Mouse (Mus musculus): ENCODE results near the gene Arpc5l. TPM values are rescaled to one million over a fixed set of nuclear protein-coding genes. Genes with fewer than 3 reads are reported as not detected.
A peak's percentile ranks its signal among the peaks of the same experiment; 100 is the strongest.

Arpc5l gene
- polyA plus RNA-seq, 1 experiment from 2014 or later = 117 TPM

DNA sequence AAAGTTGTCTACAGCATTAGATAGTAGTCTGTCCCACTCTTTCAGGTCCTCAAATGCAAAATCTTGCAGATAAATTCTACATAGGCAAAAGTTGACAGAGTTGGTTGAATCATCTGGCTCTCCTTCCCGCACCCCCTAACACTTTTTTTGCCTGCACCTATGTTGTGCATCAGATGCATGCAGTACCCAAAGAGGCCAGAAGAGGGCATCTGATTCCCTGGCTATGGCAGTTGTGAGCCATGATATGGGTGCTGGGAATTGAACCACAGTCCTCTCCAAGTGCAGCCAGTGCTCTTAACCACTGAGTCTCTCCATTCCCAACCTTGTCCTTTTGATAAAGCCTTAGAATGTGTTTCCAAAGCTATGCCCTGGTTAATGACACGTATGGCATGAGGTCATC lies 21.7 kb upstream of the Arpc5l start:
- H3K27me3 ChIP-seq = no peaks in the 10 kb centered on the region
- H3K4me2 ChIP-seq = no peak overlapping the region
- H3K27ac ChIP-seq = no peak overlapping the region
- no peaks in the 10 kb centered on the region for H3K36me3 ChIP-seq
- ATAC-seq (ENCODE audit: insufficient number of reproducible peaks, low FRiP score, low TSS enrichment, low read depth) = no peak
- H3K4me3 ChIP-seq = no peak overlapping the region
- H3K9ac ChIP-seq = no peak overlapping the region
- H3K9me3 ChIP-seq = no peaks in the 10 kb centered on the region
- WGBS = 100% methylated on average over 2 of the region's 2 CpGs
- peaks cover 17% of the 10 kb centered on the region; the same call in 1 of the 2 replicates for H3K4me1 ChIP-seq

DNA sequence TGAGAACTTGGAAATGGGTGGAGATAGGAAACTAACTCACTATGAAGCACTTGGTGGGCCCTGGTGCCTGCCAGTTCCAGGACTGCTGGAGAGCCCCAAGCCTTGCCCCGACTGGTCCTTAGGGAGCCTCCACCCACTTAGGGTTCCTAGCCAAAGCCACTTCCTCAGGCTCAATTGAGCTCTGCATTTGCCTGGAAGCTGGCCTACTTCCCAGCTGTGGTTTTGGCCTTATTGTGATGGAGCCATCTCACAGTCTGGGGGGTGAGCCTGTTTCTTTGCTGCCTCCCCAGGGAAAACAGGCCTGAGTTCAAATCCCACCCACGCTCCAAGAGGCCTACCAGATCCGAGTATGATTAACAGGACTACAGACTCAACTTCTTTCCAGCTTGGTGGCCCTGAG lies 18.6 kb upstream of the Arpc5l start:
- no peak for ATAC-seq (ENCODE audit: insufficient number of reproducible peaks, low FRiP score, low TSS enrichment, low read depth)
- WGBS = 58% methylated on average over 3 of the region's 3 CpGs
- no peak overlapping the region for H3K27ac ChIP-seq

DNA sequence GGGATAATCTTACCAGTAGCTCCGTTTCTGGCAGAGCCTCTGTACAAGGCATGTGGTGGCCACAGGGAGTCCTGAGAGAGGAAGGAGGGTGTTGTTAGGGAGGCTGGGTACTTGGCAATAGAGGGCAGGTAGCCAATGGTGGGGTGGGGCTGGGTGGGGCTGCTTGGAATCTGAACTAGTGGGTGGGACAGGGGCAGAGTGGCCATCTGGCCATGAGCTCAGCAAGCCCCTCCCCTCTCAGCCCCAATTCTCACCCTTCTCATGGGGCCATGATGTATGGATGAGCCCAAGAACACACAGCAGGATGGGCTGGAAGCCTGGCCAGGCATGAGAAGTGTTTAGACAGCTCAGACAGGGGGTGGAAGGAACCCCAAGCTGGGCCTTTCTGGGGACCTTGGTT lies 17.8 kb upstream of the Arpc5l start:
- Histone ChIP-seq H3K27ac (peak overlapping the region; percentile 38; the same call in 1 of the 2 replicates), H3K27me3 (no peaks in the 10 kb centered on the region), H3K9ac (no peak overlapping the region), H3K36me3 (no peaks in the 10 kb centered on the region), H3K9me3 (no peaks in the 10 kb centered on the region), H3K4me3 (no peak overlapping the region), H3K4me2 (no peak overlapping the region), H3K4me1 (peaks cover 13% of the 10 kb centered on the region; the same call in 1 of the 2 replicates)
- WGBS = 46% methylated on average over 1 of the region's 1 CpGs
- no peak for ATAC-seq (ENCODE audit: insufficient number of reproducible peaks, low FRiP score, low TSS enrichment, low read depth)

More for the DNA sequence above, 18.6 kb upstream of the Arpc5l start:
- Histone ChIP-seq H3K4me2 (no peak overlapping the region), H3K9ac (no peak overlapping the region), H3K27me3 (no peaks in the 10 kb centered on the region), H3K4me1 (peaks cover 13% of the 10 kb centered on the region; the same call in 1 of the 2 replicates), H3K4me3 (no peak overlapping the region), H3K36me3 (no peaks in the 10 kb centered on the region), H3K9me3 (no peaks in the 10 kb centered on the region)

DNA sequence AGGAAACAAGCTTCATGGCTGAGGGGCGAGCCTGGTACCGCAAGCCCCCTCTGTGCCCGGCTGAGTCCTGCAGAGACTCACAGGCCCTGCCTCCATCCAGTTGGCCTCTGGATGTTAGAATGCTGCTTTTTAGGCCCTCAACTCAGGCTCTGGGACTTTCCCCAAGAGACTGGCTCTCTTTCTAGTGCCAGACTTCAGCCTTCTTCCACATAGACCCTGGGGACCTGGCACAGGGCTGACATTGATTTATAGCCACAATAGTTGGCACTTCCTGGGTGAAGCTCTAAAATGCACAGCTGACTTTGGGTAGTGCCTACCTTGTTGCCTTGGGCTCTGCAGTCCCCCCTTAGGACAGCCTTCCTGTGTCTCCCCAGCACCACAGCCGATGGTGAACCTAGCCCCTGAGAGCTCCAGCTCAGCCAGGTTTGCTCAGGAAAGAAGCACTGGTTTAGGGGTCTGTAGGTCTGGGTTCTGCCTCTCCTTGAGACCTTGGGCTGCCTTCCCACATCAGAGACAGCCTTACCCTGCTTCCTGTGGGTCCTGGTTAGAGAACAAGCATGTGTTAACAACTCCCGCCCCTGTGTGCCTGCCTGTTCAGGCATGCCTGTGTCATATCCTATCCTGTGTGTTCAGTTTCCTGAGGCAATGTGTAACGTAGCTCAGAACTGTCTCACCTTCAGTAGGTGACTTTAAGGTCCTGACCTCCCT lies 17.2 kb upstream of the Arpc5l start:
- no peak overlapping the region for H3K4me2 ChIP-seq
- peak; percentile 66; the same call in 1 of the 2 replicates for ATAC-seq (ENCODE audit: insufficient number of reproducible peaks, low FRiP score, low TSS enrichment, low read depth)
- H3K4me1 ChIP-seq = peaks cover 13% of the 10 kb centered on the region; the same call in 1 of the 2 replicates
- H3K27ac ChIP-seq = peak overlapping the region; percentile 43; the same call in 1 of the 2 replicates
- no peak overlapping the region for H3K4me3 ChIP-seq
- H3K27me3 ChIP-seq = no peaks in the 10 kb centered on the region
- no peaks in the 10 kb centered on the region for H3K9me3 ChIP-seq
- no peaks in the 10 kb centered on the region for H3K36me3 ChIP-seq
- 64% methylated on average over 6 of the region's 6 CpGs for WGBS
- H3K9ac ChIP-seq = no peak overlapping the region

DNA sequence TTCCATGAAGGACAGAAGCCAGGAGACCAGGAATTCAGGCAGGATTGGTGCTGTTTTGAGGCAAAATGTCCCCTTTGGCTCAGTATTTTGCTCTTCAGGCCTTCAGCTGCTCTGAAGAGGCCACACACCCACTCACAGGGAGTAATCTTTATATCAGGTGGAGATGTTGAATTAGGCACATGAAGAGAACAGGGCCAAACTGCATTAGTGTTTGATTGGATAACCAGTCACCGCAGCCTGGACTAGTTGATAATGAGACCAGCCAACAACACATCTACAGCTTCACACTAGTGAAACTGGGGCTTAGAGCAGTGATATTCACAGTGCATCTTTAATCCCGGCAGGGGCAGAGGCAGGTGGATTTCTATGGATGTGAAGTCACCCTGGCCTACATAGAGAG lies 16.2 kb upstream of the Arpc5l start:
- Histone ChIP-seq H3K4me3 (no peak overlapping the region), H3K9me3 (no peaks in the 10 kb centered on the region), H3K9ac (no peak overlapping the region), H3K27ac (no peak overlapping the region), H3K4me2 (no peak overlapping the region), H3K27me3 (no peaks in the 10 kb centered on the region), H3K36me3 (no peaks in the 10 kb centered on the region), H3K4me1 (peaks cover 13% of the 10 kb centered on the region; the same call in 1 of the 2 replicates)
- no peak for ATAC-seq (ENCODE audit: insufficient number of reproducible peaks, low FRiP score, low TSS enrichment, low read depth)
- WGBS = 91% methylated on average over 2 of the region's 2 CpGs

DNA sequence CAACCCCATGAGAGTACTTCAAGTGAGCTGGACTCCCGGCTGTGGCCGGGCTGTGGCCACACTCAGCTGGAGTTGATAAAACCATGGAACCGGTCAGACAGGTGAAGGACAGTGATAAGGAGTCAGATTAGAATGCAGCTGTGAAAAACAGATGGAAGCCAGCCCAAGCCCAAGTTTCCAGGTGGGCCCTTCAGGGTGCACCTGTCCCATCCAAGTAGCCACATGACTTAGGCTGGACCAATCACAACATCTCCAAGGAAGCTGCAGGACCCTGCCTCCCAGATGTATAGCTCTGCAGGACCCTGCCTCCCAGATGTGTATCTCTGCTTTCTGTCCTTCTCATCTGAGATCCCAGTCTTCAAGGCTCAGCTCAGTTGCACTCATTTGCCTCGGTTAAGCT lies 13.1 kb upstream of the Arpc5l start:
- WGBS = 67% methylated on average over 4 of the region's 4 CpGs
- no peaks in the 10 kb centered on the region for H3K27me3 ChIP-seq
- no peaks in the 10 kb centered on the region for H3K9me3 ChIP-seq
- no peak overlapping the region for H3K9ac ChIP-seq
- H3K36me3 ChIP-seq = no peaks in the 10 kb centered on the region
- H3K4me1 ChIP-seq = peaks cover 9% of the 10 kb centered on the region; the same call in 1 of the 2 replicates
- no peak overlapping the region for H3K27ac ChIP-seq
- ATAC-seq (ENCODE audit: insufficient number of reproducible peaks, low FRiP score, low TSS enrichment, low read depth) = no peak
- H3K4me2 ChIP-seq = no peak overlapping the region
- no peak overlapping the region for H3K4me3 ChIP-seq

DNA sequence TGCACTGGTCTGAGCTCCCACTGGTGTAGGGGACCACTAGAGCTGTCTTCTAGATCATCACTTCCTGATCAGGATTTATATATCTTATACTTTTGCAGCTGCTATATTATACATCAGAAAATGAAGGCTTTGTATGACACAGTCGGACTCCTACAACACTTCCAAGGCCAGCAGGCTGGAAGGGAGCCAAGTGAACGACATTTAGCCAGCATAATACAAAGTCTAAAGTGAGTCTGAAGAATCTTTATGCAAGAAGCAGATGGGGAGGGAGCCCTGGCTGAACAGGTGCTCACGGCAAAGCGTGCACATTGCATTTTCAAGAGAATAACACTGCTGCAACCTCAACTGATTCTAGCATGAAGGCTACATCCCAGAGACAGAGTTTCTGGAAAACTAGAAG lies 12.7 kb upstream of the Arpc5l start:
- Histone ChIP-seq H3K9ac (no peak overlapping the region), H3K9me3 (no peaks in the 10 kb centered on the region), H3K4me2 (no peak overlapping the region), H3K36me3 (no peaks in the 10 kb centered on the region), H3K4me1 (peaks cover 8% of the 10 kb centered on the region), H3K27me3 (no peaks in the 10 kb centered on the region), H3K4me3 (no peak overlapping the region), H3K27ac (no peak overlapping the region)
- ATAC-seq (ENCODE audit: insufficient number of reproducible peaks, low FRiP score, low TSS enrichment, low read depth) = no peak
- 53% methylated on average over 4 of the region's 4 CpGs for WGBS

DNA sequence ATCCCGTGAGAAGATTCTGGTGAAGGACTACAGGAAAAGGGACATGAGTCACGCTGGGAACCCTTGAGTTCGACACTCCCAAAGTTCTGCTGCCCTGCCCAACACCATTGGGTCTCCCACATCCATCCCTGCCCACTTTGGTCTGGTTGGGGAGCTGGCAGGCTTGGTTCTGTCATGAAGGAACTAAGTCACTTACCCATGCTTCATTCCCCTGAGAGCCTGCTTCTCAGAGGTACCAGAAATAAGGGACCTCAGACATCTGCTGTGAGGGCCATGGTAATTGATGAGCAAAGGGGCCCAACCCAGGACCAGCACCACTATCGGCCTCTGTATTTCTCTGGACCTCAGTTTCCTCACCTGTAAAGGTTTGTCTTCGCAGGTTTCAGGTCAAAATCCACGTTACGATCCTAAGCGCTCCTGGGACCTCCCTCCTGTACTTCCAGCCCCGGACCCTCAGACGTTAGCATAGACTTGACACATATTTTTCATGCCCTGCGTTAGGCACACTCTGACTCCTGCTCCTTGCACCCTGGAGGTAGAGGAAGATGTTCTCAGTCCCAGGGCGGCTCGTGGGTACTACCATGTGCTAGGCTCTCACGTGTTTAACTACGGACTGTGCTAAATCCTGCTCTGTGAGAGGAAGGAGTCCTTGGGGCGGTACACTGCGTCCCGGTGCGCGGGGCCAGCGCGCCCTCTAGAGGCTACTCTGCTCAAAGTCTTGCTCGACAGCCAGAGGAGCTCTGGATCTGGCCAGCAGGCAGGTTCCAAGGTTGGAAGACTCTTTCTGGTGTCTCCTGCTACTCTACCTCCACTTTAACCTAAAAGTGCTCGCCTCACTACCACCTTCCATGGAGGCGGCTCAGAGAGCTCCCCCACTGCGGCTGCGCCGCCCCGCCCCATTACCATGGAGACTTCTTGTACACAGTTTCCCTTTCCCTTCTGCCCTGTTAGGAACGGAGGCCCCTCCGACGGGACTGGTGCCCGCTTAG lies 7.5 kb upstream of the Arpc5l start, which contains the start of gene Wdr38:
TSS of gene Wdr38 (plus strand) at position 91 of the 989 bp plus-strand sequence.
- WGBS = 13% methylated on average over 33 of the region's 33 CpGs
- Histone ChIP-seq H3K4me2 (peak within 1 kb of the TSS; percentile 63), H3K4me1 (peaks cover 17% of the 10 kb centered on the region), H3K27ac (0 out of 2 replicates have a peak within 1 kb of the TSS, but pooled peaks have one; percentile 55), H3K9ac (peak within 1 kb of the TSS; percentile 37), H3K36me3 (peaks cover 32% of the 10 kb centered on the region), H3K9me3 (no peaks in the 10 kb centered on the region), H3K4me3 (peak within 1 kb of the TSS; percentile 48), H3K27me3 (no peaks in the 10 kb centered on the region)
- peak; percentile 87 for ATAC-seq (ENCODE audit: insufficient number of reproducible peaks, low FRiP score, low TSS enrichment, low read depth)

DNA sequence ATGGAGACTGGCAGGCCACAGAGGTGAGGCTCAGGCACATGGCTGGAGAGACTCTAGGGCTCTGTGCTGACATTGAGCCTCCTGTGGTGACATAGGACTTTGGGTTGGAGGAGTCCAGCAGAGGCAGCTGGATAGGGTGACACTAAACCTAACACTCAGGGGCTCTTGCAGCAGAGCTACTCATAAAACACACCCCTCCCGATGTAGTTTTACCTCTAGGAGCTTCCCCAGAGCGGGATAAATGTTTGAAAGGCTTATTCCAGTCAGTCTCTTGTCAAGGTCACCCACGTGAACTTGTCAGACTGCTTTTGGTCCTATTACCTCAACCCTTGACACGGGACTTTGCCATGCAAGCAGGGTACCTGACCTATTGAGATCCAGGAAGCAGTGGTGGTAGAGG lies 5.8 kb upstream of the Arpc5l start:
- Histone ChIP-seq H3K36me3 (peaks cover 43% of the 10 kb centered on the region), H3K9me3 (no peaks in the 10 kb centered on the region), H3K4me2 (no peak overlapping the region), H3K4me3 (no peak overlapping the region), H3K4me1 (peaks cover 32% of the 10 kb centered on the region), H3K27ac (no peak overlapping the region), H3K9ac (no peak overlapping the region), H3K27me3 (no peaks in the 10 kb centered on the region)
- ATAC-seq (ENCODE audit: insufficient number of reproducible peaks, low FRiP score, low TSS enrichment, low read depth) = no peak
- 48% methylated on average over 4 of the region's 4 CpGs for WGBS

DNA sequence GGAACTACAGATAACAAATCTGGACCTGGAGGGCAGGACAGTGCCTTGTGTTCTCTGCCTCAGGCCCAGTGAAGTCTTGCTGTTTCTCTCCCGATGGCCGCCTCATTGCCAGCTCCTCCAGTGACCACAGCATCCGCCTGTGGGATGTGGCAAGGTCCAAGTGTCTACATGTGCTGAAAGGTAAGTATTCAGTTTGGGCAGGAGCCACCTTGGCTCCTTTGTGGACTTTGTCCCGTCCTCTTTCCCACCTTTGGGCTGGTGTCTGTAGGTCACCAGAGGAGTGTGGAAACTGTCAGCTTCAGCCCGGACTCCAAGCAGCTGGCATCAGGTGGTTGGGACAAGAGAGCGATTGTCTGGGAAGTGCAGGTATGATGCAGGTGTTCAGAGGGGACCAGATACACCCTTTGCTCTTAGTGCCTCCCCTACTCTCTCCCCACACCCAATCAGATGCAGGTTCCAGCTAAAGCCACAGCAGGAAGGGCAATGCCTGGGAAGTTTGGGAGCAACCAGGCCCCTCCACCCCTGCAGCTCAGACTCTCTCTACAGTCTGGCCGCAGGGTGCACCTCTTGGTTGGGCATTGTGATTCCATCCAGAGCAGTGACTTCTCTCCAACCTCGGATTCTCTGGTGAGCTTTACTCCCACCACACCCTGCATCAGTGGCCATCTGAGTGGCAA lies 5.1 kb upstream of the Arpc5l start:
- no peak overlapping the region for H3K4me2 ChIP-seq
- H3K9ac ChIP-seq = no peak overlapping the region
- peaks cover 32% of the 10 kb centered on the region for H3K4me1 ChIP-seq
- 65% methylated on average over 8 of the region's 8 CpGs for WGBS
- H3K27ac ChIP-seq = no peak overlapping the region
- H3K4me3 ChIP-seq = no peak overlapping the region
- H3K9me3 ChIP-seq = no peaks in the 10 kb centered on the region
- peaks cover 43% of the 10 kb centered on the region for H3K36me3 ChIP-seq
- no peak for ATAC-seq (ENCODE audit: insufficient number of reproducible peaks, low FRiP score, low TSS enrichment, low read depth)
- H3K27me3 ChIP-seq = no peaks in the 10 kb centered on the region

DNA sequence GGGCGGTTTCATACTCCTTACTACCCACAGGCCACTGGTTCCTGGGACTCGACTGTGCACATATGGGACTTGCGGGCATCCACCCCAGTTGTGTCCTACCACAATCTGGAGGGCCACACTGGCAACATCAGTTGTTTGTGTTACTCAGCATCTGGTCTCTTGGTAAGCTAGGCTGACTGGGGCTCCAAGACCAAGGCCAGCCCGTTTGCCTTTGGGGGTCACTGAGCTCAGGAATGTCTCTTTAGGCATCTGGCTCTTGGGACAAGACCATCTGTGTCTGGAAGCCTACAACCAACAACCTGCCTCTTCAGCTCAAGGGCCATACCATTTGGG lies 4.6 kb upstream of the Arpc5l start:
- 80% methylated on average over 4 of the region's 4 CpGs for WGBS
- no peaks in the 10 kb centered on the region for H3K27me3 ChIP-seq
- no peak overlapping the region for H3K27ac ChIP-seq
- ATAC-seq (ENCODE audit: insufficient number of reproducible peaks, low FRiP score, low TSS enrichment, low read depth) = no peak
- H3K4me3 ChIP-seq = no peak overlapping the region
- H3K36me3 ChIP-seq = peaks cover 43% of the 10 kb centered on the region
- peaks cover 32% of the 10 kb centered on the region for H3K4me1 ChIP-seq
- no peak overlapping the region for H3K4me2 ChIP-seq
- H3K9ac ChIP-seq = no peak overlapping the region
- H3K9me3 ChIP-seq = no peaks in the 10 kb centered on the region
